Mouse (Mus musculus): ENCODE results near the gene Cdk8.
"Not testable (repeated sequence)": the region's sequence is repeated elsewhere in the genome, so short reads cannot be mapped to it uniquely, and the experiment has no call there.

Gene Cdk8

DNA sequence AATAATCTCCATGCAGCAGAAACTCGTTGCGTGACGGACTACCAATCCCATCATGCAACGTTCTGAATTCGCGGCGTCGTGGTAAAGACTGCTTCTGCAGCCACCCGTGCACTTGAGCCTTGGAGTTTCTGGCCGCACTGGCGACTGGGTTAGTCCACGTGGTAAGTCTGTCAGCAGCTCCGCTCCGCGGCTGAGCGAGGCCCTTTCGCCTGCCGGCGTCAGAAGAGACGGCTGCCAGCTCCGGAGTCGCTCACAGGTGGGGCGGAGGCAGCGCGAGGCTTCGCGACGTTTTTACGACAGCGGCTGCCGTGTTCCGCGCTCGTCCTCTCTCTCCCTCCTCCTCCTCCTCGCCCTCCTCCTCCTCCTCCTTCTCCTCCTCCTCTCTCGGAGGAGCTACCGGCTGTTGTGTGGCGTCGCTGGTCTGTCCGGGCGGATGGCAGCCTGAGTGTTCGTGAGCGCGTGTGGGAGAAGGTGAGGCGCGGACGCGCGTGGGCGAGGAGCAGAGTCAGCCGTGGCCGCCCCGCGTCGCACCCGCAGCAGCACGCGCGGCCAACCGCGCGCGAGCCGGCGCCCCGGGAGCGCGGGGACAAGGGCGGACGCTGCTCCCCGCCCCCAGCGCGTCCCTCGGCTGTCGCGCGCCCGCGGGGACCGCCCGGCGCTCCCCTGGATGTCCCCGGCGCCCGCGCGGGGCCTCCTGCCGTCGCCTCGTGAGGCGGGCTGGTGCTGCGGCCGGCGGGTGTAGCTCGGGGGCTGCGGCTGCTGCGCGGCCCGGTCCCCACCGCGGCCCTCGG is at the start of gene Cdk8:
Gene Cdk8, plus strand, starts transcription at position 367 of the 791 bp plus-strand sequence.
- DNase-seq (ENCODE audit: low spot score) = peak; percentile 98

DNA sequence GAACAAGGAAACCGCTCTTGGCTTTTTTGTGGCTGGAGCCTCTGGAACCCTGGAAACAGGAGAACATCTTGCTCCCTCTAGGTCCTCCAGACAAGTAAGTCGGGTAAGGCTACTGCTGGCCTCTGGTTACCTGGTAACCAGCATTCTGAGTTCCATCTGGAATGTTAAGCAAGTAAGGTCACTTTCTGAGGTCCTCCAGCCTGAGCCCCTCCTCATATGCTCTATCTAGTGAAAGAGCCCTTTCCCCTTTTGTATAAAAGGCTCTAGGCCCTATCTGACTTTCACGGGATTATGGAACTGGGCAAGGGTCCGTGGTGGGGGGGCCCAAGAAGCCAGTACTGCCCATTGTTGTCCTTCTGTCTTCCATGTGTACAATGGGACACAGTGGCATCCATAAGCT is 45.8 kb upstream of the Cdk8 start, which contains the start of gene 1700001J03Rik:
Gene 1700001J03Rik, minus strand, starts transcription at position 101 of the 400 bp plus-strand sequence.
- DNase-seq (ENCODE audit: low spot score) = not testable (repeated sequence)

DNA sequence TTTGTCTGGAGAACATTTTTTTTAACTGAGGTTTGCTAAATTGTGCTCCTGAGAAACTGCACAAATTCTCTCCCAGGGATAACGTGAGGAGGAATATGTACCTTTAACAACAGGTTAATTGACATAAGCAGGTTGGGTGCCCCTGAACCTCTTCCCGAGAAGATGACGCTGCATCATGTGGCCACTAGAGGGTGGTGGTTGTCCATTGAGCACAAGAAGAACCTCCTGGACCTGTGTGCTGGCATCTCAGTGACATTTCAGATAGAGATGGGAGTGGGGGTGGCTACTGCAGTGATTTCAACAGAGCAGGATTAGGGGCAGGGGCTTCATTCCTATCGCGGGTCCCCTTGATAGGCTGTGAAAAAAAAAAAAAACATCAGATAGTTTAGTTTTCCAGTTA is 43.6 kb upstream of the Cdk8 start:
- peak; percentile 67 for DNase-seq (ENCODE audit: low spot score)

DNA sequence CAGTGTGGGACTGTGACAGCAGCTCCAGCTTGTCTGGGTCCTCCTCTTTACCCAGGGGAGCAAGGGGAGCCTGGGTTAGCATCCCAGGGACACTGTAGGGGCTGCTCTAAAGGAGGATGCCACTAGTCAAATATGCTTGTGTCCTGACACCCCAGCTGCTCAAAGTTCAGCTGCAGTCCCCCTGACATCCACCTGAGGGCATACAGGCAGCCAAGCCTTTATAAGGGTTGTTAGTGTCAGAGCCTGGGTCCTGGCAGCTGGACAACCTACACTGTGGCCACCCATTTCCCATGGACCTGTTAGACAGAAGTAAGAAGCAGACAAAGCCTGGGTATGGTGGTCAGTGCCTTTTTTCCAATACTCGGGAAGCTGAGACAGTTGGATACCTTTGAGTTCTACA is 42.9 kb upstream of the Cdk8 start:
- no peak for DNase-seq (ENCODE audit: low spot score)

DNA sequence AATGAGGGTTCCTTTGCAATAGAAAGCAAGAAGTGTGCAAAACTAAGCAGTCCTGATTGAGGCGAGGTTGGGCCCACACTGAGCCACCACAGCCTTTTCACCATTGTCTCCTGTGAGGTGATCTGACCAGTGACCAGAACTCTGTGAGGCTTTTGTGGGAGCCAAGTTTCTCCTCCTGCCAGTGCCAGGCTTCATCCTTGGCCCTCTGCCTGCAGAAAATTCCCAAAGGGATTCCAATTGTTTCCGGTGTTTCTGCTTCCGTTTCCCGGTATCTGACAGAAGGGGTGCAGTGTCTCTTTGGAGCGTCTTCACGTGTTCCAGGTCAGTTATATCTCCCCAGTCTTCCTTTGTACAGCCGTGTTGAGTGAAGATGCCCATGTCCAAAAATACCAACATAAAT is 42.3 kb upstream of the Cdk8 start:
- no peak for DNase-seq (ENCODE audit: low spot score)

DNA sequence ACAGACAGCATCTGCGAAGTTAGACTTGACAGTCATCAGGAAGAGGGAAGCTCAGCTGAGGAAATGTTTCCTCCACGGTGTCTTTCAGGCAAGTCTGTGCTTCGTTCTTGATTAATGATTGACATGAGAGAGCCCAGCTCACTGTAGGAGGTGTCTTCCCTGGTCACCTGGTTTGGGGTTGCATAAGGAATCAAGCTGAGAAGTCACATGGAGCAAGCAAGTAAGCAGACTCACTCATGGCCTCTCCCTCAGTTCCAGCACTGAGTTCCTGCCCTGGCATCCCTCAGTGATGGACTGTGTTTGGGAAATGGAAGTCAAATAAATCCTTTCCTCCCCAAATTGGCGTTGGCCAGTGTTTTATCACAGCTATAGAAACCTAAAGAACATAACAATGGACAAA is 40.9 kb upstream of the Cdk8 start:
- no peak for DNase-seq (ENCODE audit: low spot score)

DNA sequence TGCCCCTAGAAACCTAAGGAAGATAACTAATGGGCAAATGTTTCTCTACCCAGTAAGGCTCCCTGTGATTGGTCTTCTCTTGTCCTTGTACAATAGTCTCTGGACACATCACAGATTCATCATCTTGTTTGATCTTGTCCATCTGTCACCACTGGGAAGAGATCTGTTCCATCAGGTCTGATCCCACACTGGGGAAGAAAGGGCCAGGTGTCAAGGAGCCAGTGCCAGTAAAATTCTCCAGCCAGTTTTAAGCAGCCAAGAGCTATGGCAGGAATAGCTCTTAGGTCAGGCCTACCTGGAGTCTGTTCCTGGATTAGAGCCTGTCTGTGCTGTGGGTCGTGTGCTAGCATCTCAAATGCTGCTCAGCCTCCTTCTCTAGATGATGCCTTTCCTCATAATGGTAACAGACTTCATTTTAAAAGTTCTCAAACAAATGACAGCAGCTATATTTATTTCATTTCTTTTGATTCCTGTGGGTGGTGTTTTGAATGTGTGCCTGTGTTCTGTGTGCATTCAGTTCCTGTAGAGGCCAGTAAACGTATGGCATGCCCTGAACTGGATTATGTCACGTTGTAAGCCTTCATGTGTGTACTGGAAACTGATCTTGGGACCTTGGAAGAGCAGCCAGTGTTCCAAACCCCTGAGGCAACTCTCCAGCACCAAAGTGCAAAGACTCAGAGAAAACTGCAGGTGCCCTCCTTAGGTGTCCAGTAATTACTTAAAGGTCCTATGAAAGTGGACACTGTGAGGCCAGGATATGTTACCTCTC is 40.3 kb upstream of the Cdk8 start:
- DNase-seq (ENCODE audit: low spot score) = no peak

DNA sequence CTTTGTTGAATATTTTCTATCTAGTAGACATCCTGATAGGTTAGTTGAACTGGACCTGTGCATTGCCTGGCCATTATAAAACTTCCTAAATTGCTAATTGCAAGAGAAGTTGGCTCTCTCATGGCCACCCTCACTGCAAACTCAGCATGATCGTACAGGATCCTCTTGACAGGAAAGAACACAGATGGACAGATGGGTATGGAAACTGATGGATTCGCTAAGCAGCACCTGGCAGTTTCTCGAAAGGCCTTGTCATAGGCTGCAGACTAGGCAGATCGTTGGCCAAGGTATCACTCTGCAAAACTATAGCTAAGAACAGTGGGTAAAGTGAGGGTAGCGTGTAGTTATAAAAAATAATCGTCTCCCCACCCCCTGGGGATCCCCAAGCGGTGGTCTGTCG is 37.7 kb upstream of the Cdk8 start:
- no peak for DNase-seq (ENCODE audit: low spot score)

DNA sequence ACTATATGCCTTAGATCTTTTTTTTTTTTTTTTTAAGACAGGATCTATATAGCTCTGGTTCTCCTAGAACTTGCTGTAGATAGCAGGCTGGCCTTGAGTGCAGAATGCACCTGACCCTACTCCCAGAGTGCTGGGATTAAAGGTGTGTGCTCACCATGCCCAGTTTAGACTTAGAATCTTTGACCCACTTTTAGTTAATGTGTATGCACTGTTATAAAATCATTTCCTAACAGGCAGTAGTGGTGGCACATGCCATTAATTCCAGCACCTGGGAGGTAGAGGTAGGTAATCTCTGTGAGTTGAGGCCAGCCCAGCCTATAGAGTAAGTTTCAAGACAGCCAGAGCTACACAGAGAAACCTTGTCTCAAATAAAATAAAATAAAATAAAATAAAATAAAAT is 32.0 kb upstream of the Cdk8 start:
- no peak for DNase-seq (ENCODE audit: low spot score)

DNA sequence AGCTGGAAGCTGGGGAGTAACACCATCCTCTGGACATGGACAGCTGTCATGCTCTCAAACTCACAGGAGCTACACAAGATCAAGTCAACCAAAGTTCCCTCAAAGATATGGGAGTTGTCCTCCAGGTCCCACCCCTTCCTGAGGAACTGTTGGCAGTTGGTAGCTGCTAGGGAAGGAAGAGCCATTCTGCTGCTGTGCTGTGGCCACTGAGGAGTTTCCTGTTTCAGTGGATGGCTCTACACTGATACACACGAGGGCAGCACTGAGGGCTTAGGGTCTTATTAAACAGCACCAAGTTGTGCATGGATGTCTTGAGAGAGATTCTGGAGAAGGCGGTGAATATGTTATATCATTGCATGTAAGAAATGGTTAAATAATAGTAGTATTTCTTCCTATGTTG is 31.5 kb upstream of the Cdk8 start:
- DNase-seq (ENCODE audit: low spot score) = no peak

DNA sequence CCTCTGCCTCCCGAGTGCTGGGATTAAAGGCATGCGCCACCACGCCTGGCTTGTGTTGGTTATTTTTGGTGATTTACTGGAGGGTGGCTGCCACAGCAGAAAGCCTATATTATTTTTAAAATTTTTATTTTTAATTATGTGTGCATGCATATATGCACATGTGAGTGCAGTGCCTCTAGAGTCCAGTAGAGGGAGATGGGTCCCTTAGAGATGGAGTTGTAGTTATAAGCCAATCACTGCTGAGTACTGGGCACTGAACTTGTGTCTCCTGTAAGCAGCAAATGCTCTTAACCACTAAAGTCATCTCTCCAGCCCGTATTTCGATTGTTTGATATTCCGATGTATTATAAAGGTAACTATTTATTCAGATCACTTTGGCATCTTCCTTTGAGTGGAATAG is 30.4 kb upstream of the Cdk8 start:
- DNase-seq (ENCODE audit: low spot score) = no peak

DNA sequence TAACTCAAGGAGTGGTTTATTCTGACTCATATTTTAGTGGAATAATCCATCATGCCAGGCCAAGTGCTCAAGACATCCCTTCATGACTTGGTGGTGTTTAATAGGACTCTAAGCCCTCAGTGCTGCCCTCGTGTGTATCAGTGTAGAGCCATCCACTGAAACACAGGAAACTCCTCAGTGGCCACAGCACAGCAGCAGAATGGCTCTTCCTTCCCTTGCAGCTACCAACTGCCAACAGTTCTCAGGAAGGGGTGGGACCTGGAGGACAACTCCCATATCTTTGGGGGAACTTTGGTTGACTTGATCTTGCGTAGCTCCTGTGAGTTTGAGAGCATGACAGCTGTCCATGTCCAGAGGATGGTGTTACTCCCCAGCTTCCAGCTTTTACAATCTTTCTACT is 27.1 kb upstream of the Cdk8 start:
- no peak for DNase-seq (ENCODE audit: low spot score)

DNA sequence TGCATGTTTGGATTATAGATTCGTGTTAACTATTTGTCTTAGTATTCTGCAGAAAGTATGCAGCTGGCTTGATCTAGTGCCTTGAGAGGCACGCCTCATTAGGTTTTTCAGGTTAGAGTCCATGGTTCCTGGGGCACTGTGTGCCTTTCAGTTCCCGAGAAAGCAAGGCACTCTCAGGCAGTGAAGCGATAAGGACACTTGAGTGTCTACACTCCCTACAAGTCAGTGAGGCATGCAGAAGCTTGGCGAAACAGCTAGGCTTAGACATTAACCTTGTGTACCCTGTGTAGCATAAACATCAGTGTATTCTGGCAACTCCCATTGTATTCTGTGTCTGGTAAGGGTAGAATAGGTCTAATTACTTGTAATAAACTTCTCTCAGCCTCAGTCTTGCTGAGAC is 25.5 kb upstream of the Cdk8 start:
- no peak for DNase-seq (ENCODE audit: low spot score)

DNA sequence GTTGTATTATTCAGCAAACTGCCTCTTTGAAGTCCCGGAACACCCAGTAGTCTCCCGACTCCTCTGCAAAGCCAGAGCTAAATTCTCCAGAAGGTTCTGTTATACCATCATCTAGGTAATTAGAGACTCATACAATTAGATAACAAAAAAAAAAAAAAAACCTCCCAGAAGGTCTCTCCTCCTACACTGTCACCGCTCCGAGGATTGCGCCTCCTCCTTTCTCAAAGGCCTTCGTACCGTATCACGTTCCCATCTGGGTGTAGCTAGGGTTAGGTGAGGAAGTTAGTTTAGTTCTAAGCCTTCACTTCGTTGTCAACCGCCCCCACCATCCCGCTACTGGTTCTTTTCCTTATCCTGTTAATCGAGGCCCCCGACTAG is 10.5 kb upstream of the Cdk8 start:
- no peak for DNase-seq (ENCODE audit: low spot score)

DNA sequence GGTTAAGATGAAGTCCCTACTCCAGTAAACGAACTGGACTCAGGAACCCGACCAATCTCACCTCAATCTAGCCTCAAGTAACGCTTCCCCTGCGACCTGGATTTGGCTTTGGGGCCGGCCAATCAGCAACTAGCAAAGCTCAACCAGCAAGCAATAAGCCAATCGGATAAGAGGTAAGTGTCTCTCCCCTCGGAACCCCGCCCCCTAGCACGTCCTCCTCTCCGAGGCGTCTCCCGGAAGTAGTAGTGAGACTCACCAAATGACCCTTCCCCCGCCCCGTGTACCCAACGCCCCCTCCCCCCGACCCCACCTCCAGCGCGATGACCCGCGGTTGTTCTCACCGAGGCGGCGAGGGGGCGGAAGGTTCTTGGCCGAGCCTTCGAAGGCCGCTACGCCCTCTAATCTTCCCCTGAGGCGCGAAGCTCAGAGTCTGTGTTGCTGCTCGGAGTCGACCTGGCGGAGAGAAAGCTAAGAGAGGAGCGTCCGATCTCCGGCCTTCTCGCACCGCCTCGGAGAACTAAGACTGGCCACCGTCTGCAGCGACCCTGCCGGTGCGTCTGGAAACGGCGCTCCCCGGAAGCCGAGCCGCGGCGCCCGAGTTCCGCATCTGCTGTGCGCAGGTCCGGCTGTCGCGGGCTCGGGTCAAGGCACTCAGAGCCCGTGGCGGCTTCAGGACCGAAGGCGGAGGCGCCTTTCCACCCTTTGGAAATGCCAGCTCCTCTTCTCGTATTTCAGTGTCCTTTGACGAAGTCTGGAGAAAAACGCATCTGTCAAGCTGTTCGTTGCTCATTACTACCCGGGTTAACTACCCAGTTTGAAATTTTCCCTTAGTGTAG is 9.9 kb upstream of the Cdk8 start, which contains the start of gene Rnf6:
Gene Rnf6, minus strand, starts transcription at position 677 of the 836 bp plus-strand sequence.
- DNase-seq (ENCODE audit: low spot score) = peak; percentile 94

DNA sequence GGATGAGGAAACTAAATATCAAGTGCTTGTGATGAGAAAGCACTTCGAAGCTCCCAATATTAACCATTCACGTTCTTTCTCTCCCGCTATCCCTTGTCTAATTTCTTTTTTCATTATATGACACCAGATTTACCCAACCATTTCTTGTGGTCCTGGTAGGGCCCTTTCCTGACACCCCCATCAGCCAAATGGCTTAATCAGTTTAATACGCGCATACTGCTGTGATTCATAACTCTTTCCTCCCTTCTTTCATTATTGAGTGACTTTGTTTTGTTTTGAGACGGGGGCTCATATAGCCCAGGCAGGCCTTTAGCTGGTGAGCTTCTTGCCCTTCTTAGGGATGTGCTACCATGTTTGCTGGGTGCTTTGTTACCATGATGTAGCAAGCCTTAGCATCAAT is 9.3 kb upstream of the Cdk8 start:
- DNase-seq (ENCODE audit: low spot score) = no peak

DNA sequence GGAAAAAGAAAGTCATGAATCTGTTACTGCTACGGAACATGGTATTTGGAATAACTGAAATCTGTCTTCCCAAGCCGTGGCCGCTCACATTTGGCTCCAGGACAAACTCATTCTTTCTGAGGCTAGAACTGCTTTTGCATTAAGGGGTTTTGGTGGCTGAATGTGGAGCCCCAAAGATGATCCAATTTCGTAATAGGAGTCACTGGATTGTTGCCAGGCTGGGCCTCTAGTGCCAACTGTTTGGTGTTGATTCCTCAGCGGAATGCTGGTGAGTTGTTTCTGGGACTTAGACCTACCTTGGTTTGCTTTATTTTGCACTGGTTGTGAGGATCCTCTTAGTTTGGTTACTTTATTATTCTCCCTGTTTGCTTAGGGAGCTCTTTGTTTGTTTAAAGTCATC is 7.2 kb upstream of the Cdk8 start:
- DNase-seq (ENCODE audit: low spot score) = no peak

DNA sequence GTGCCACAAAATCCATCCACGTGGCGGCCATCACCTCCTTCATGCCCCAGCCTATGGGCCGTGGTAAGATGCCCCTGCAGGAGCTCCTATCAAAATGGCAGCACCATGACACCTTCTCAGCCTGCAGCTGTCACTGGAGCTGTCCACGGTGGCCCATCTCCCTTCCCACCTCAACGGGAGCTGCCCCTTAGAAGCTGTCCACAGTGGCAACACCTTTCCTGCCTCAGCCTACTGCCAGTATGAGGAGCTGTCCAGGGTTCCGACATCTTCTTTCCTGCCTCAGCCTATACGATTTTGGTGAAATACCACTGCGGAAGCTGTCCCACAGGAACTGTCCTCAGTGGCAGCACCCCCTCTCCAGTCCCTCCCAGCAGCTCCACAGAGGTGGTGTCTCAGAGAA is 3.5 kb upstream of the Cdk8 start:
- DNase-seq (ENCODE audit: low spot score) = no peak

DNA sequence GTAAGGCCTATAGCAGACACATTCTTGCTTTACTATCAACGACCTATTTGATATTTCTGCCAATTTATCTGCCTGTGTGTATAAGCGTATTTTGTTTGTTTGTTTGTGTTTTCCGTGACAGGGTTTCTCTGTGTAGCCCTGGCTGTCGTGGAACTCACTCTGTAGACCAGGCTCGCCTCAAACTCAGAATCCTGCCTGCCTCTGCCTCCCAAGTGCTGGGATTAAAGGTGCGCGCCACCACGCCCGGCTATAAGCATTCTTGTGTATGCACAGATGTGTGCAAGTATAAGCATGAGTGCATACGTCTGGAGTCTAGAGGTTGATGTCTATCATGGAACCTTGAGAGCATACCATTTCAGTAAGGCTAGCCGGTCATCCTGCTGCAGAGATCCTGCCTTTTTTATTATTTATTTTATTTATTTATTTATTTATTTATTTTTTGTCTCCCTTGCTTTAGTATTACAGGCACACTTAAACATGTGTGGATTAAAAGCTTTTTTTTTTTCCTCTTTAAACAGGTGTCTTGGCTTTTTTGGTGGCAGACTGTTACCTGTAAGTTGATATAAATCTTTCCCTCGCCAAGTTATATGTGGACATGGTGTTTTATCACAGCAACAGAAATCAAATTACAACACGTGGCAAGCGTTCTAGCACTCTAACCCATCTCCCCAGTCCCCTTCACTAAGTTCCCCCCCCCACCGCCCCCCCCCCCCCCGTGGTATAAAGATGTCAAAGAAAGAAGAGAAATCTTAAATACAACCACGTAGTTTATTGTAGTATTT is 970 bp upstream of the Cdk8 start:
- no peak for DNase-seq (ENCODE audit: low spot score)

DNA sequence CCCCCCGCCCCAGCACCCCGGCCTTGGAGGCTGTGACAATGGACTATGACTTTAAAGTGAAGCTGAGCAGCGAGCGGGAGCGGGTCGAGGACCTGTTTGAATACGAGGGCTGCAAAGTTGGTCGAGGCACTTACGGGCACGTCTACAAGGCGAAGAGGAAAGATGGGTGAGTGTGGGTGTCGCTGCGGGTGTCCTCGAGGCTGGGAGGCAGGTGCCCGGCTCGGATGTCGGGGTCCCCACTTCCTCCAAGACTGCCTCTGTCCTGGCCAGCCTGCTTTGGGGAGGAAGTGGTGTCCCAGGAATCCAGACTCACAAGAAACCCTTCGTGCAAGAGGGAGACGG is 596 bp downstream of the Cdk8 start:
- no peak for DNase-seq (ENCODE audit: low spot score)

DNA sequence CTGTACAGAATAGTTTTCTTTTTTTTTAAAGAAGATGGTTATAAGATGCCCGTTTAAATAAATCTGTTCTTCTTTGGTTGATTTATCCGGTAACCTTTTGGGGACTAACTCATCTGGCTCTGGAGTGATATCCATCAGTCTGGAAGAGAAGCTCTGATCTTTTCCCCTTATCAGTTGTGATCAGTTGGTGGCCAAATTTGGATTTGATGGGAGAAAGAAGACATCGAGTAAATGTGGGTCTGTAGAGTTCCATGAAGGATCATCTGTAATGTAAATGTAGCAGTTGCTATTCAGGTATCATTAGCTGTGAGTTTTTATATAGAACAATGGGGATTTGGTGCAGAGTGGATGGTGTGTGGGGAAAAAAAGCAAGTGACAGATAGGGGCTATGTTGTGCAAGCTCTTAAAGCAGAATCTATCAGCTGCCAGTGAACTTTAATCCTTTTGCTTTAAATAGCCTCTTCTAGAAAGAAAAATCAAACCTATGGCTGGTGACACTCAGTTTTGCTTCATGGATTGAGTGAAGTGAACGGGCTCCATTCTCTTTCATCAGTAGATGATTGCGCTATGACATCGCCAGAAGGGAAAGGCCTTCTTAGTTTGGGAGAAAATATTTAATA is 1.1 kb downstream of the Cdk8 start:
- DNase-seq (ENCODE audit: low spot score) = no peak

Measured in retina, embryonic 14.5 days (tissue).